In genomic region chrX:106964326-106964725, GRCm38 (mm10) we compare ENCODE assay signal across 11 mouse cellular contexts. TPM values are rescaled to one million over a fixed set of nuclear protein-coding genes. Genes with fewer than 3 reads are reported as not detected.
DNase-seq lines count a peak whose midpoint lies in the region; ATAC-seq and TF ChIP-seq lines count a peak whose summit lies in the region.
"Had no signal": no experiment of that assay in that cellular context is flagged by ENCODE, and none has a peak within 500 bp of the region (broad histone marks: within the 10 kb centered on the region; RNA-seq: fewer than 3 reads in every experiment).

No protein-coding gene starts in this region.

- TF ChIP-seq CTCF in lung, adult 2 months (IDR thresholded peaks at IDR 0.05; ENCODE audit: insufficient read depth, low read length): no peak

- no peak overlapping the region for H3K4me2 ChIP-seq in heart, embryonic 12.5 days
- no peak overlapping the region for H3K4me2 ChIP-seq in embryonic facial prominence, embryonic 14.5 days (ENCODE audit: low read depth, low read length)
- H3K4me2 ChIP-seq: embryonic facial prominence, embryonic 13.5 days; liver, embryonic 15.5 days; neural tube, embryonic 12.5 days had no signal

- no peak for TF ChIP-seq POLR2A in lung, adult 2 months (IDR thresholded peaks at IDR 0.05; ENCODE audit: borderline replicate concordance, extremely low read depth, low read depth, low read length)

- H3K9ac ChIP-seq in heart, embryonic 12.5 days: no peak overlapping the region
- no peak overlapping the region for H3K9ac ChIP-seq in embryonic facial prominence, embryonic 14.5 days (ENCODE audit: low read depth, low read length)
- H3K9ac ChIP-seq: embryonic facial prominence, embryonic 13.5 days; liver, embryonic 15.5 days; neural tube, embryonic 12.5 days had no signal

- no peak overlapping the region for H3K4me3 ChIP-seq in heart, embryonic 12.5 days
- no peak overlapping the region for H3K4me3 ChIP-seq in embryonic facial prominence, embryonic 14.5 days (ENCODE audit: low read depth, low read length)
- H3K4me3 ChIP-seq in lung, adult 2 months (replicated peaks; ENCODE audit: extremely low read depth, low read depth, low read length): no peak overlapping the region
- H3K4me3 ChIP-seq: embryonic facial prominence, embryonic 13.5 days; liver, embryonic 15.5 days; neural tube, embryonic 12.5 days had no signal

- no peaks in the 10 kb centered on the region for H3K27me3 ChIP-seq in heart, embryonic 12.5 days (replicated peaks)
- no peaks in the 10 kb centered on the region for H3K27me3 ChIP-seq in embryonic facial prominence, embryonic 14.5 days (replicated peaks; ENCODE audit: control insufficient read depth, insufficient read depth, low read length)
- H3K27me3 ChIP-seq: embryonic facial prominence, embryonic 13.5 days; liver, embryonic 15.5 days; neural tube, embryonic 12.5 days had no signal

- H3K4me1 ChIP-seq in heart, embryonic 12.5 days (replicated peaks): no peaks in the 10 kb centered on the region; the same call in 1 of the 2 replicates
- H3K4me1 ChIP-seq in embryonic facial prominence, embryonic 14.5 days (ENCODE audit: control insufficient read depth, insufficient read depth, low read length): 0 out of 2 replicates have a peak, but pooled peaks cover 5% of the 10 kb centered on the region
- H3K4me1 ChIP-seq in lung, adult 2 months (ENCODE audit: control insufficient read depth, insufficient read depth, low read length): no peaks in the 10 kb centered on the region
- H3K4me1 ChIP-seq: liver, embryonic 15.5 days; neural tube, embryonic 12.5 days had no signal

- H3K9me3 ChIP-seq in heart, embryonic 12.5 days (replicated peaks): no peaks in the 10 kb centered on the region
- H3K9me3 ChIP-seq in embryonic facial prominence, embryonic 14.5 days (ENCODE audit: control insufficient read depth, low read length): no peaks in the 10 kb centered on the region
- H3K9me3 ChIP-seq: embryonic facial prominence, embryonic 13.5 days; liver, embryonic 15.5 days; neural tube, embryonic 12.5 days had no signal

- no peak for ATAC-seq in heart, embryonic 12.5 days (ENCODE audit: insufficient number of reproducible peaks, low FRiP score)
- ATAC-seq in embryonic facial prominence, embryonic 14.5 days (ENCODE audit: low read depth): 0 out of 2 replicates have a peak, but pooled peaks have one; percentile 41
- ATAC-seq in cerebellum, adult (ENCODE audit: insufficient number of reproducible peaks, low FRiP score, low TSS enrichment): no peak

- H3K27ac ChIP-seq in heart, embryonic 12.5 days (ENCODE audit: poor library complexity, severe bottlenecking): no peak overlapping the region
- no peak overlapping the region for H3K27ac ChIP-seq in embryonic facial prominence, embryonic 14.5 days (replicated peaks; ENCODE audit: low read depth, low read length)
- H3K27ac ChIP-seq: embryonic facial prominence, embryonic 13.5 days; liver, embryonic 15.5 days; neural tube, embryonic 12.5 days had no signal

- peak; percentile 4 to 33 for DNase-seq in heart, adult 9 months (ENCODE audit: low spot score in 2 of 2)
- DNase-seq in Muller cell, postnatal 12 days (ENCODE audit: inconsistent ontology term): peak; percentile 84
- peak; percentile 87 for DNase-seq in embryonic facial prominence, embryonic 14.5 days (ENCODE audit: low spot score)
- peak; percentile 30 for DNase-seq in lung, adult 2 months
- DNase-seq in kidney, adult 9 months: no peak
- no peak for DNase-seq in layer of hippocampus, adult 9-10 months (ENCODE audit: low spot score)

- no peaks in the 10 kb centered on the region for H3K36me3 ChIP-seq in heart, embryonic 12.5 days
- no peaks in the 10 kb centered on the region for H3K36me3 ChIP-seq in embryonic facial prominence, embryonic 14.5 days (ENCODE audit: control insufficient read depth, insufficient read depth, low read length)
- H3K36me3 ChIP-seq: embryonic facial prominence, embryonic 13.5 days; liver, embryonic 15.5 days; neural tube, embryonic 12.5 days had no signal

- 60% methylated on average over 2 of the region's 2 CpGs for WGBS in heart, embryonic 12.5 days
- WGBS in embryonic facial prominence, embryonic 14.5 days: 34% methylated on average over 2 of the region's 2 CpGs
- 33% methylated on average over 2 of the region's 2 CpGs for WGBS in lung, adult 2 months

RNA-seq across cellular contexts. Expression of gene Lpar4, which starts 43.9 kb away (rescaled TPM):
- 7.1 and 7.5 TPM in 2 replicates for polyA plus RNA-seq in heart, embryonic 12.5 days (2016; fragmentation: Nextera tagmentation; extraction: Ambion mirVana)
- polyA plus RNA-seq in embryonic facial prominence, embryonic 14.5 days (2014; fragmentation: Nextera tagmentation; extraction: Ambion mirVana): 43.0 and 50.5 TPM in 2 replicates
- polyA plus RNA-seq in lung, adult 2 months (2012; rRNA removed): 0.17 and 0.78 TPM in 2 replicates

Comparison
In these comparisons a context has a peak if more than half of its experiments do, and no peak if none do; other contexts are left out.
1. DNase-seq: peak in heart, adult 9 months (2 of 2), Muller cell, postnatal 12 days (single experiment), embryonic facial prominence, embryonic 14.5 days (single experiment) and lung, adult 2 months (single experiment); none in kidney, adult 9 months (single experiment) and layer of hippocampus, adult 9-10 months (single experiment).